Mouse (Mus musculus) midbrain, embryonic 14.5 days (tissue): Measurements from ENCODE around the gene 0610037L13Rik. TPM values are rescaled to one million over a fixed set of nuclear protein-coding genes. Genes with fewer than 3 reads are reported as not detected.
A peak's percentile ranks its signal among the peaks of the same experiment; 100 is the strongest.

Experiments used
- ATAC-seq: fragments of 200-750 bp; cut with Nextera tagmentation; 2 replicates; pipeline ENCODE4 v1.8.0; 2017; ENCODE audit warnings: moderate number of reproducible peaks, moderate library complexity; ENCODE audit not compliant: low FRiP score, low TSS enrichment
- DNase-seq: peaks from one replicate; pipeline ENCODE4 v3.0.0-alpha.2; 2015
- H3K27ac ChIP-seq: fragments of 300-500 bp; sonication (generic); replicated peaks from 2 replicates; pipeline ENCODE4 v1.5.1; 2014; ENCODE audit warnings: mild to moderate bottlenecking, low read depth, low read length, moderate library complexity
- H3K27me3 ChIP-seq: fragments of 300-500 bp; sonication (generic); 2 replicates; pipeline ENCODE4 v1.6.1; 2014; ENCODE audit warnings: low read length, control low read depth, mixed read lengths; ENCODE audit not compliant: control insufficient read depth, insufficient read depth
- H3K36me3 ChIP-seq: fragments of 300-500 bp; sonication (generic); 2 replicates; pipeline ENCODE4 v1.6.1; 2014; ENCODE audit warnings: low read length, control low read depth; ENCODE audit not compliant: control insufficient read depth, insufficient read depth
- H3K4me1 ChIP-seq: fragments of 300-500 bp; sonication (generic); 2 replicates; pipeline ENCODE4 v1.6.1; 2014; ENCODE audit warnings: mild to moderate bottlenecking, antibody characterized with exemption, low read length, control low read depth; ENCODE audit not compliant: control insufficient read depth, insufficient read depth
- H3K4me2 ChIP-seq: fragments of 300-500 bp; sonication (generic); 2 replicates; pipeline ENCODE4 v1.6.1; 2014; ENCODE audit warnings: mild to moderate bottlenecking, low read length, moderate library complexity
- H3K4me3 ChIP-seq: fragments of 300-500 bp; sonication (generic); replicated peaks from 2 replicates; pipeline ENCODE4 v1.5.1; 2014; ENCODE audit warnings: low read depth, low read length
- H3K9ac ChIP-seq: fragments of 300-500 bp; sonication (generic); replicated peaks from 2 replicates; pipeline ENCODE4 v1.6.1; 2014; ENCODE audit warnings: mild to moderate bottlenecking, low read length, moderate library complexity
- H3K9me3 ChIP-seq: fragments of 300-500 bp; sonication (generic); 2 replicates; pipeline ENCODE4 v1.6.1; 2016; ENCODE audit warnings: low read length, control low read depth, mixed read lengths; ENCODE audit not compliant: control insufficient read depth
- WGBS: fragments of 180-500 bp; shearing (Covaris S2); extraction: QIAGEN DNeasy Blood & Tissue Kit; methylation state at CpG from one replicate; pipeline ENCODE4 v1.1.7; 2014; 5-methylcytosine and 5-hydroxymethylcytosine counted together
- polyA plus RNA-seq: library from polyadenylated mRNA; unstranded; fragments of >200 nt; fragmentation: Nextera tagmentation; extraction: Ambion mirVana; gene quantifications from 2 replicates; pipeline ENCODE4 v1.2.1, GENCODE M21; 2014

Gene 0610037L13Rik
- polyA plus RNA-seq, 1 experiment from 2014 or later, result 103 TPM

DNA sequence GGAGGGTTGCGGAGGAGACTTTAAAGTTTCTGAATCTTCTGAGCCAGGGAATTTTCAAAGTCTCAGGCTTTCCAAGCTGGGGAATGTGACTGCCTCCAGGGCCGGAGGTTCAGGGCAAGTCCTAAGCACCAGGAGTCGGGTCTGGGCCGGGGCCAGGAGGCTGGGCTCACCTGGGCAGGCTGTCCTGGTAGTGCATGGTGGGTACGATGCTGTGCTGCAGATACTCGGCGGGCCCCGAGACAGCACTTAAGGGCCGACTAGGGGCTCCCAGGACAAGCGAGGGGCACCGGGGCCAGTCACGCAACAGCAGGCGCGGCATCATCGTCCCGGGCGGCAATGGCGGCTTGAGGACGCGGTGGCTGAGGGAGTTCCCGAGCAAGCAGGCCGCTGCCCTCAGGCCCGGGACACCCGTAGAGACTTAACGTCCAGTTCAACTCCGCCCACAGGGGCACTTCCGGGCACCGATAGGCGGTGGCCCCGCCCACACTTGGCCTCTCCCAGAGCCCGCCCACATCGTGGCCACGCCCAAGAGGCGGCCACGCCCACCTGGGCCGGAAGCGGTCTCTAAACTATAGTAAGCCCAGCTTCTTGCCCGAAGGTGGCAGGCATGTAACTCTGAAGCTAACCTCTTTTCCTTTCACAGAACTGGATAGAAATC lies 33.7 kb downstream of the 0610037L13Rik start, which contains the start of gene Cpt2:
Cpt2 (minus strand) TSS at position 466 of the 658 bp plus-strand sequence.
- 1% methylated on average over 38 of the region's 38 CpGs for WGBS

GRCm38 (mm10) chr4:107923803-107924194 lies 34.2 kb downstream of the 0610037L13Rik start:
- Histone ChIP-seq H3K27me3 (no peaks in the 10 kb centered on the region), H3K27ac (no peak overlapping the region), H3K4me2 (peak overlapping the region; percentile 80), H3K9me3 (no peaks in the 10 kb centered on the region), H3K36me3 (no peaks in the 10 kb centered on the region), H3K4me1 (peaks cover 10% of the 10 kb centered on the region; the same call in 1 of the 2 replicates), H3K4me3 (peak overlapping the region; percentile 65), H3K9ac (peak overlapping the region; percentile 65)
- DNase-seq, result no peak
- no peak; the same call in 1 of the 2 replicates for ATAC-seq
- 51% methylated on average over 7 of the region's 7 CpGs for WGBS

More for the DNA sequence above, 33.7 kb downstream of the 0610037L13Rik start, which contains the start of gene Cpt2:
- H3K27me3 ChIP-seq, result no peaks in the 10 kb centered on the region
- H3K4me2 ChIP-seq, result peak within 1 kb of the TSS; percentile 80
- peak within 1 kb of the TSS; percentile 65 for H3K9ac ChIP-seq
- H3K4me1 ChIP-seq, result peaks cover 10% of the 10 kb centered on the region; the same call in 1 of the 2 replicates
- no peaks in the 10 kb centered on the region for H3K9me3 ChIP-seq
- peak; percentile 93 for ATAC-seq
- DNase-seq, result peak; percentile 93
- H3K36me3 ChIP-seq, result no peaks in the 10 kb centered on the region
- 0 out of 2 replicates have a peak within 1 kb of the TSS, but pooled peaks have one; percentile 37 for H3K27ac ChIP-seq
- H3K4me3 ChIP-seq, result peak within 1 kb of the TSS; percentile 65

DNA sequence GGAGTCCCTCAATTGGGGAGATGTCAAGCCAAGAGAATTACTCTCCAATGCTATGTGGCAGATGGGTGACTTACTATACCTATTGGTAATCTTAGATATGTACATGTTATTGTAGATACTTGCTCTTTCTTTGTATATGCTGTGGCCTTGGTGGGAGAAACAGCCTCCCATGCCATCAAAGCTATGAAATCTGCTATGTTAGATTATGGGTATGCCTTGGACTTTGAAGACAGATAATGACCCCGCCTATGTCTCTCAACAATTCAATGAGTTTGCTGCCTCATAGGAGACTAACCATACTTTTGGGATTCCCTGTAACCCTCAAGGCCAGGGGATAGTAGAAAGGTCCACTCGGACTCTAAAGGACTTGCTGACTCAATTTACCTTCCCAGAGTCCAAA lies 38.7 kb downstream of the 0610037L13Rik start:
- WGBS, result 52% methylated on average over 2 of the region's 2 CpGs
- Histone ChIP-seq H3K4me3 (no peak overlapping the region), H3K4me1 (0 out of 2 replicates have a peak, but pooled peaks cover 3% of the 10 kb centered on the region), H3K27me3 (no peaks in the 10 kb centered on the region), H3K27ac (no peak overlapping the region), H3K9me3 (no peaks in the 10 kb centered on the region), H3K9ac (no peak overlapping the region), H3K36me3 (no peaks in the 10 kb centered on the region), H3K4me2 (no peak overlapping the region)
- DNase-seq, result no peak
- ATAC-seq, result no peak

GRCm38 (mm10) chr4:107928726-107929125 lies 39.1 kb downstream of the 0610037L13Rik start:
- DNase-seq, result no peak
- WGBS, result 79% methylated on average over 2 of the region's 2 CpGs
- H3K4me2 ChIP-seq, result no peak overlapping the region

GRCm38 (mm10) chr4:107931453-107931852 lies 41.8 kb downstream of the 0610037L13Rik start:
- H3K36me3 ChIP-seq, result no peaks in the 10 kb centered on the region
- no peak overlapping the region for H3K9ac ChIP-seq
- H3K4me3 ChIP-seq, result no peak overlapping the region
- H3K4me1 ChIP-seq, result no peaks in the 10 kb centered on the region
- H3K27ac ChIP-seq, result no peak overlapping the region
- no peaks in the 10 kb centered on the region for H3K9me3 ChIP-seq
- H3K4me2 ChIP-seq, result no peak overlapping the region
- H3K27me3 ChIP-seq, result no peaks in the 10 kb centered on the region
- WGBS, result 81% methylated on average over 3 of the region's 3 CpGs
- no peak for ATAC-seq
- DNase-seq, result no peak

More at GRCm38 (mm10) chr4:107928726-107929125, 39.1 kb downstream of the 0610037L13Rik start:
- Histone ChIP-seq H3K9ac (no peak overlapping the region), H3K9me3 (no peaks in the 10 kb centered on the region), H3K27me3 (no peaks in the 10 kb centered on the region), H3K4me1 (0 out of 2 replicates have a peak, but pooled peaks cover under 1% of the 10 kb centered on the region), H3K27ac (no peak overlapping the region), H3K36me3 (no peaks in the 10 kb centered on the region), H3K4me3 (no peak overlapping the region)
- ATAC-seq, result no peak

- H3K9me3 ChIP-seq, result no peaks in the 10 kb centered on the region
- H3K4me1 ChIP-seq, result no peaks in the 10 kb centered on the region
- no peaks in the 10 kb centered on the region for H3K27me3 ChIP-seq
- DNase-seq (no peak), ATAC-seq (no peak)
- WGBS, result 78% methylated on average over 8 of the region's 8 CpGs
- no peak overlapping the region for H3K4me3 ChIP-seq
- no peaks in the 10 kb centered on the region for H3K36me3 ChIP-seq
- no peak overlapping the region for H3K27ac ChIP-seq
- H3K9ac ChIP-seq, result no peak overlapping the region
- no peak overlapping the region for H3K4me2 ChIP-seq
These were observed 43.6 kb downstream of the 0610037L13Rik start for GRCm38 (mm10) chr4:107933239-107933638.

DNA sequence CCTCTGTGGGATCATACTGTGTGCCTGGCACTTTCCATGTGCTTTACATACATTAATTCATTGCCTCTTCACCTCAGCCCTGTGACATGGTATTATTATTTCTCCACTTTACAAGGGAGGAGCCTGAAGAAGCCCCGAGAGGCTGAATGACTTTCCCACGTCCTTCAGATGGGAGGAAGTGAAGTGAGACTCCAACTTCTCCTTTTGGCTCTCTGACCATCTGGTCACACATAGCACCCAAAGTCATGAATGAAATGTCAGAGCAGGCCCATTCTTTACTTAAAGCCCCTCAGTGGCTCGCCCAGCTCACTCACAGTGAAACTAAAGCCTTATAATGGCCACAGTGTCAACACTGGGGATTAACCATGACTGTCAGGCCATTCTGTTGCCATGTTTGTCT lies 45.6 kb downstream of the 0610037L13Rik start:
- no peaks in the 10 kb centered on the region for H3K4me1 ChIP-seq
- H3K4me3 ChIP-seq, result no peak overlapping the region
- DNase-seq, result no peak
- H3K36me3 ChIP-seq, result no peaks in the 10 kb centered on the region
- no peak overlapping the region for H3K4me2 ChIP-seq
- H3K27ac ChIP-seq, result no peak overlapping the region
- no peaks in the 10 kb centered on the region for H3K27me3 ChIP-seq
- no peak for ATAC-seq
- WGBS, result 59% methylated on average over 3 of the region's 3 CpGs
- no peaks in the 10 kb centered on the region for H3K9me3 ChIP-seq
- H3K9ac ChIP-seq, result no peak overlapping the region

GRCm38 (mm10) chr4:107937338-107937737 lies 47.7 kb downstream of the 0610037L13Rik start:
- Histone ChIP-seq H3K4me3 (no peak overlapping the region), H3K36me3 (no peaks in the 10 kb centered on the region), H3K9ac (no peak overlapping the region), H3K27ac (no peak overlapping the region), H3K4me2 (no peak overlapping the region), H3K4me1 (no peaks in the 10 kb centered on the region), H3K9me3 (no peaks in the 10 kb centered on the region), H3K27me3 (no peaks in the 10 kb centered on the region)
- DNase-seq (peak; percentile 83), ATAC-seq (no peak)
- 28% methylated on average over 6 of the region's 6 CpGs for WGBS

DNA sequence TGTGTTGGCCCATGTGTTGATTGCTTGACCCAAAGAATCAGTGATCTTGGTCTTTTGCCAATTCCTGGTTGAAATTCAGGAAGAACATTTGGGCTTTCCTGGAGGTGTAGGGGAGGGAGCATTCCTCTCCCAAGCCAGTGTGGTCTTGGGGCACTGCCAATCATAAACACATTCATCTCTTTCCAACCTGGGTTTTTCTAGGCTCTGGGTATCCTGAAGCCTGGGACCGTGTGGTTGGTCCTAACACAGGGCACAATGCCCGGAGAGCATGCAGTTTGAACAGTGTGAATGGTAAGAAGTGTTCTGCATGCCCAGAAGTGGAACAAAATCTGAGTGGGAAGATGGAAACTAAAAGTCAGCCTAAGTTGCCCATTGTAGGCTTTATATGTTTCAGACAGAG lies 48.5 kb downstream of the 0610037L13Rik start:
- no peaks in the 10 kb centered on the region for H3K36me3 ChIP-seq
- WGBS, result 84% methylated on average over 2 of the region's 2 CpGs

More for the DNA sequence above, 48.5 kb downstream of the 0610037L13Rik start:
- no peak overlapping the region for H3K4me2 ChIP-seq
- no peaks in the 10 kb centered on the region for H3K9me3 ChIP-seq
- H3K9ac ChIP-seq, result no peak overlapping the region
- H3K4me3 ChIP-seq, result no peak overlapping the region
- DNase-seq (no peak), ATAC-seq (no peak)
- H3K4me1 ChIP-seq, result no peaks in the 10 kb centered on the region
- no peaks in the 10 kb centered on the region for H3K27me3 ChIP-seq
- H3K27ac ChIP-seq, result no peak overlapping the region
